Mouse (Mus musculus) adrenal gland, postnatal 14 days (tissue): ENCODE measurements around the gene Nyx. TPM values are rescaled to one million over a fixed set of nuclear protein-coding genes. Genes with fewer than 3 reads are reported as not detected.

Experiments used
- DNase-seq: peaks from one replicate; pipeline ENCODE4 v3.0.0; 2021; ENCODE audit warnings: mixed read lengths
- total RNA-seq: library from RNA; stranded (reverse); gene quantifications from 2 replicates; pipeline ENCODE4 v1.2.3, GENCODE M21; 2021

Nyx gene
- total RNA-seq, 1 experiment from 2014 or later: 0.37 TPM

GRCm38 (mm10) chrX:13494892-13495703, 29.2 kb downstream of the Nyx start:
- no peak for DNase-seq

GRCm38 (mm10) chrX:13500284-13500683, 34.4 kb downstream of the Nyx start:
- DNase-seq: no peak

GRCm38 (mm10) chrX:13502862-13503375, 37.0 kb downstream of the Nyx start:
- DNase-seq: no peak

GRCm38 (mm10) chrX:13504389-13504788, 38.5 kb downstream of the Nyx start:
- DNase-seq: no peak

- peak; percentile 8 for DNase-seq
Observed at GRCm38 (mm10) chrX:13506376-13506775, 40.5 kb downstream of the Nyx start.

- DNase-seq: peak; percentile 17
Observed at GRCm38 (mm10) chrX:13513127-13513526, 47.2 kb downstream of the Nyx start.

- no peak for DNase-seq
Observed at GRCm38 (mm10) chrX:13513864-13514263, 48.0 kb downstream of the Nyx start.

GRCm38 (mm10) chrX:13516451-13516850, 50.5 kb downstream of the Nyx start:
- DNase-seq: no peak

GRCm38 (mm10) chrX:13518019-13518418, 52.1 kb downstream of the Nyx start:
- DNase-seq: no peak

- no peak for DNase-seq
Observed at GRCm38 (mm10) chrX:13518781-13519407, 53.0 kb downstream of the Nyx start.

GRCm38 (mm10) chrX:13519408-13519783, 53.5 kb downstream of the Nyx start:
- DNase-seq: no peak

GRCm38 (mm10) chrX:13520566-13520965, 54.7 kb downstream of the Nyx start:
- no peak for DNase-seq

GRCm38 (mm10) chrX:13521288-13521687, 55.4 kb downstream of the Nyx start:
- no peak for DNase-seq

Other genes with a start within 250 kb of the Nyx start
- gene Ddx3x, start 185.1 kb upstream of the Nyx start, total RNA-seq: 317 and 323 TPM in 2 replicates
- gene Gpr34, start 166.0 kb downstream of the Nyx start, total RNA-seq: 0.74 and 1.9 TPM in 2 replicates
- gene Gpr82, start 195.3 kb downstream of the Nyx start, total RNA-seq: not detected in 2 replicates